Mouse (Mus musculus): ENCODE measurements around the gene Sbno1. TPM values are rescaled to one million over a fixed set of nuclear protein-coding genes. Genes with fewer than 3 reads are reported as not detected.
"Not testable (repeated sequence)": the region's sequence is repeated elsewhere in the genome, so short reads cannot be mapped to it uniquely, and the experiment has no call there.

The Sbno1 gene
- polyA plus RNA-seq, 1 experiment = 0.28 TPM

GRCm38 (mm10) chr5:124351111-124351560, 74.7 kb downstream of the Sbno1 start:
- H3K4me3 ChIP-seq (replicated peaks) = no peak overlapping the region
- peaks cover 50% of the 10 kb centered on the region for H3K36me3 ChIP-seq (ENCODE audit: control insufficient read depth)

GRCm38 (mm10) chr5:124350350-124350749, 75.5 kb downstream of the Sbno1 start:
- no peaks in the 10 kb centered on the region for H3K9me3 ChIP-seq (ENCODE audit: control insufficient read depth, low read length)
- no peaks in the 10 kb centered on the region for H3K27me3 ChIP-seq (ENCODE audit: control insufficient read depth)
- H3K4me3 ChIP-seq (replicated peaks) = no peak overlapping the region
- peaks cover 52% of the 10 kb centered on the region for H3K36me3 ChIP-seq (ENCODE audit: control insufficient read depth)
- no peak for TF ChIP-seq TAL1 (IDR thresholded peaks at IDR 0.05; ENCODE audit: low read length)
- no peak for TF ChIP-seq GATA1 (IDR thresholded peaks at IDR 0.05; ENCODE audit: low read length)
- H3K4me1 ChIP-seq (ENCODE audit: control insufficient read depth) = peaks cover 36% of the 10 kb centered on the region

More at GRCm38 (mm10) chr5:124351111-124351560, 74.7 kb downstream of the Sbno1 start:
- no peaks in the 10 kb centered on the region for H3K9me3 ChIP-seq (ENCODE audit: control insufficient read depth, low read length)
- H3K27me3 ChIP-seq (ENCODE audit: control insufficient read depth) = no peaks in the 10 kb centered on the region
- peaks cover 40% of the 10 kb centered on the region for H3K4me1 ChIP-seq (ENCODE audit: control insufficient read depth)
- no peak for TF ChIP-seq TAL1 (IDR thresholded peaks at IDR 0.05; ENCODE audit: low read length)
- no peak for TF ChIP-seq GATA1 (IDR thresholded peaks at IDR 0.05; ENCODE audit: low read length)

GRCm38 (mm10) chr5:124349196-124349595, 76.6 kb downstream of the Sbno1 start:
- Histone ChIP-seq H3K27me3 (ENCODE audit: control insufficient read depth) (no peaks in the 10 kb centered on the region), H3K9me3 (ENCODE audit: control insufficient read depth, low read length) (no peaks in the 10 kb centered on the region), H3K4me1 (ENCODE audit: control insufficient read depth) (peaks cover 33% of the 10 kb centered on the region), H3K4me3 (replicated peaks) (no peak overlapping the region), H3K36me3 (ENCODE audit: control insufficient read depth) (peaks cover 62% of the 10 kb centered on the region)
- TF ChIP-seq GATA1 (IDR thresholded peaks at IDR 0.05; ENCODE audit: low read length) (no peak), TAL1 (IDR thresholded peaks at IDR 0.05; ENCODE audit: low read length) (no peak)

GRCm38 (mm10) chr5:124342897-124343296, 82.9 kb downstream of the Sbno1 start:
- no peaks in the 10 kb centered on the region; the same call in 1 of the 2 replicates for H3K4me1 ChIP-seq (ENCODE audit: control insufficient read depth)
- H3K9me3 ChIP-seq (ENCODE audit: control insufficient read depth, low read length) = no peaks in the 10 kb centered on the region
- no peak for TF ChIP-seq TAL1 (IDR thresholded peaks at IDR 0.05; ENCODE audit: low read length)
- no peak overlapping the region for H3K4me3 ChIP-seq (replicated peaks)
- no peaks in the 10 kb centered on the region for H3K27me3 ChIP-seq (ENCODE audit: control insufficient read depth)
- peaks cover 39% of the 10 kb centered on the region for H3K36me3 ChIP-seq (ENCODE audit: control insufficient read depth)

GRCm38 (mm10) chr5:124341753-124342339, 84.0 kb downstream of the Sbno1 start:
- H3K4me1 ChIP-seq (ENCODE audit: control insufficient read depth); H3K9me3 ChIP-seq (ENCODE audit: control insufficient read depth, low read length); H3K27me3 ChIP-seq (ENCODE audit: control insufficient read depth); H3K4me3 ChIP-seq (replicated peaks): not testable (repeated sequence)
- H3K36me3 ChIP-seq (ENCODE audit: control insufficient read depth) = peaks cover 38% of the 10 kb centered on the region

- Histone ChIP-seq H3K27me3 (ENCODE audit: control insufficient read depth) (no peaks in the 10 kb centered on the region), H3K9me3 (ENCODE audit: control insufficient read depth, low read length) (no peaks in the 10 kb centered on the region), H3K4me3 (replicated peaks) (no peak overlapping the region), H3K36me3 (ENCODE audit: control insufficient read depth) (peaks cover 14% of the 10 kb centered on the region), H3K4me1 (ENCODE audit: control insufficient read depth) (no peaks in the 10 kb centered on the region; the same call in none of the 2 replicates)
- TF ChIP-seq GATA1 (IDR thresholded peaks at IDR 0.05; ENCODE audit: low read length) (no peak), TAL1 (IDR thresholded peaks at IDR 0.05; ENCODE audit: low read length) (no peak)
These were observed 87.0 kb downstream of the Sbno1 start for GRCm38 (mm10) chr5:124338791-124339190.

- no peaks in the 10 kb centered on the region; the same call in none of the 2 replicates for H3K4me1 ChIP-seq (ENCODE audit: control insufficient read depth)
- H3K9me3 ChIP-seq (ENCODE audit: control insufficient read depth, low read length) = no peaks in the 10 kb centered on the region
- H3K36me3 ChIP-seq (ENCODE audit: control insufficient read depth) = peaks cover 12% of the 10 kb centered on the region
These were observed 87.9 kb downstream of the Sbno1 start for GRCm38 (mm10) chr5:124337909-124338308.

GRCm38 (mm10) chr5:124337103-124337502, 88.7 kb downstream of the Sbno1 start:
- no peak for TF ChIP-seq TAL1 (IDR thresholded peaks at IDR 0.05; ENCODE audit: low read length)
- TF ChIP-seq GATA1 (IDR thresholded peaks at IDR 0.05; ENCODE audit: low read length) = no peak
- H3K27me3 ChIP-seq (ENCODE audit: control insufficient read depth) = no peaks in the 10 kb centered on the region
- H3K4me3 ChIP-seq (replicated peaks) = no peak overlapping the region
- no peaks in the 10 kb centered on the region; the same call in none of the 2 replicates for H3K4me1 ChIP-seq (ENCODE audit: control insufficient read depth)
- peaks cover 12% of the 10 kb centered on the region for H3K36me3 ChIP-seq (ENCODE audit: control insufficient read depth)
- H3K9me3 ChIP-seq (ENCODE audit: control insufficient read depth, low read length) = no peaks in the 10 kb centered on the region

More at GRCm38 (mm10) chr5:124337909-124338308, 87.9 kb downstream of the Sbno1 start:
- Histone ChIP-seq H3K27me3 (ENCODE audit: control insufficient read depth) (no peaks in the 10 kb centered on the region), H3K4me3 (replicated peaks) (no peak overlapping the region)
- TF ChIP-seq TAL1 (IDR thresholded peaks at IDR 0.05; ENCODE audit: low read length) = no peak
- TF ChIP-seq GATA1 (IDR thresholded peaks at IDR 0.05; ENCODE audit: low read length) = no peak

GRCm38 (mm10) chr5:124334392-124334791, 91.4 kb downstream of the Sbno1 start:
- Histone ChIP-seq H3K36me3 (ENCODE audit: control insufficient read depth) (peaks cover 8% of the 10 kb centered on the region), H3K9me3 (ENCODE audit: control insufficient read depth, low read length) (no peaks in the 10 kb centered on the region), H3K4me3 (replicated peaks) (no peak overlapping the region), H3K27me3 (ENCODE audit: control insufficient read depth) (no peaks in the 10 kb centered on the region), H3K4me1 (ENCODE audit: control insufficient read depth) (peaks cover 4% of the 10 kb centered on the region)
- no peak for TF ChIP-seq GATA1 (IDR thresholded peaks at IDR 0.05; ENCODE audit: low read length)
- TF ChIP-seq TAL1 (IDR thresholded peaks at IDR 0.05; ENCODE audit: low read length) = no peak

GRCm38 (mm10) chr5:124330086-124330485, 95.7 kb downstream of the Sbno1 start:
- Histone ChIP-seq H3K9me3 (ENCODE audit: control insufficient read depth, low read length) (no peaks in the 10 kb centered on the region), H3K4me3 (replicated peaks) (no peak overlapping the region), H3K36me3 (ENCODE audit: control insufficient read depth) (peaks cover 1% of the 10 kb centered on the region), H3K27me3 (ENCODE audit: control insufficient read depth) (no peaks in the 10 kb centered on the region), H3K4me1 (ENCODE audit: control insufficient read depth) (peaks cover 33% of the 10 kb centered on the region)
- TF ChIP-seq TAL1 (IDR thresholded peaks at IDR 0.05; ENCODE audit: low read length) (no peak), GATA1 (IDR thresholded peaks at IDR 0.05; ENCODE audit: low read length) (no peak)
